Mouse (Mus musculus): ENCODE data around the gene Tspan1. TPM values are rescaled to one million over a fixed set of nuclear protein-coding genes. Genes with fewer than 3 reads are reported as not detected.

Tspan1 gene
- total RNA-seq (2014; rRNA removed), result 0.09 TPM in 1 of 2 replicates, not detected in the other
- 0.27 TPM in 1 of 2 replicates, not detected in the other for polyA plus RNA-seq (2012; rRNA removed)

- Histone ChIP-seq H3K27me3 (ENCODE audit: control insufficient read depth, insufficient read depth, low read length) (no peaks in the 10 kb centered on the region), H3K4me1 (ENCODE audit: control insufficient read depth, insufficient read depth, low read length) (no peaks in the 10 kb centered on the region), H3K36me3 (ENCODE audit: control insufficient read depth, insufficient read depth, low read length) (no peaks in the 10 kb centered on the region), H3K27ac (replicated peaks; ENCODE audit: insufficient read depth, low read depth, low read length) (no peak within 1 kb of the TSS), H3K4me3 (ENCODE audit: insufficient read depth, low read depth, low read length) (no peak within 1 kb of the TSS), H3K79me2 (ENCODE audit: control insufficient read depth, insufficient read depth, low read length) (no peaks in the 10 kb centered on the region), H3K9ac (ENCODE audit: low read depth, low read length) (no peak within 1 kb of the TSS)
- 31% methylated on average over 7 of the region's 7 CpGs for WGBS
- TF ChIP-seq POLR2A (IDR thresholded peaks at IDR 0.05; ENCODE audit: extremely low read depth, insufficient read depth, low read length), result no peak
- peak; percentile 40; the same call in 1 of the 2 replicates for TF ChIP-seq CTCF (IDR thresholded peaks at IDR 0.05; ENCODE audit: low read depth, low read length)
- DNase-seq (ENCODE audit: extremely low read depth, low read depth, low spot score), result no peak
These were observed at the start of gene Tspan1 for GRCm38 (mm10) chr4:116167404-116167803. Gene Tspan1 (minus strand): TSS chr4:116167601.

GRCm38 (mm10) chr4:116217046-116217445, 49.6 kb upstream of the Tspan1 start:
- Histone ChIP-seq H3K36me3 (ENCODE audit: control insufficient read depth, insufficient read depth, low read length) (no peaks in the 10 kb centered on the region), H3K4me1 (ENCODE audit: control insufficient read depth, insufficient read depth, low read length) (no peaks in the 10 kb centered on the region), H3K27ac (replicated peaks; ENCODE audit: insufficient read depth, low read depth, low read length) (no peak overlapping the region), H3K9ac (ENCODE audit: low read depth, low read length) (no peak overlapping the region), H3K79me2 (ENCODE audit: control insufficient read depth, insufficient read depth, low read length) (no peaks in the 10 kb centered on the region), H3K4me3 (ENCODE audit: insufficient read depth, low read depth, low read length) (no peak overlapping the region), H3K27me3 (ENCODE audit: control insufficient read depth, insufficient read depth, low read length) (no peaks in the 10 kb centered on the region)
- peak; percentile 3 for DNase-seq (ENCODE audit: extremely low read depth, low read depth, low spot score)
- WGBS, result 39% methylated on average over 2 of the region's 2 CpGs
- TF ChIP-seq POLR2A (IDR thresholded peaks at IDR 0.05; ENCODE audit: extremely low read depth, insufficient read depth, low read length) (no peak), CTCF (IDR thresholded peaks at IDR 0.05; ENCODE audit: low read depth, low read length) (no peak)

GRCm38 (mm10) chr4:116215895-116216605, 48.6 kb upstream of the Tspan1 start:
- H3K36me3 ChIP-seq (ENCODE audit: control insufficient read depth, insufficient read depth, low read length), result no peaks in the 10 kb centered on the region
- no peaks in the 10 kb centered on the region for H3K4me1 ChIP-seq (ENCODE audit: control insufficient read depth, insufficient read depth, low read length)
- no peak overlapping the region for H3K27ac ChIP-seq (replicated peaks; ENCODE audit: insufficient read depth, low read depth, low read length)
- no peak overlapping the region for H3K4me3 ChIP-seq (ENCODE audit: insufficient read depth, low read depth, low read length)
- no peak for TF ChIP-seq POLR2A (IDR thresholded peaks at IDR 0.05; ENCODE audit: extremely low read depth, insufficient read depth, low read length)
- no peak for TF ChIP-seq CTCF (IDR thresholded peaks at IDR 0.05; ENCODE audit: low read depth, low read length)
- 96% methylated on average over 2 of the region's 2 CpGs for WGBS
- no peaks in the 10 kb centered on the region for H3K27me3 ChIP-seq (ENCODE audit: control insufficient read depth, insufficient read depth, low read length)
- H3K9ac ChIP-seq (ENCODE audit: low read depth, low read length), result no peak overlapping the region
- DNase-seq (ENCODE audit: extremely low read depth, low read depth, low spot score), result no peak
- H3K79me2 ChIP-seq (ENCODE audit: control insufficient read depth, insufficient read depth, low read length), result no peaks in the 10 kb centered on the region

- WGBS, result 92% methylated on average over 1 of the region's 1 CpGs
- no peak for DNase-seq (ENCODE audit: extremely low read depth, low read depth, low spot score)
- no peak overlapping the region for H3K27ac ChIP-seq (replicated peaks; ENCODE audit: insufficient read depth, low read depth, low read length)
These were observed 41.5 kb upstream of the Tspan1 start for GRCm38 (mm10) chr4:116208891-116209290.

GRCm38 (mm10) chr4:116206531-116206930, 39.1 kb upstream of the Tspan1 start:
- H3K36me3 ChIP-seq (ENCODE audit: control insufficient read depth, insufficient read depth, low read length), result no peaks in the 10 kb centered on the region
- H3K27ac ChIP-seq (replicated peaks; ENCODE audit: insufficient read depth, low read depth, low read length), result no peak overlapping the region
- no peak for TF ChIP-seq CTCF (IDR thresholded peaks at IDR 0.05; ENCODE audit: low read depth, low read length)
- TF ChIP-seq POLR2A (IDR thresholded peaks at IDR 0.05; ENCODE audit: extremely low read depth, insufficient read depth, low read length), result no peak
- no peak overlapping the region for H3K4me3 ChIP-seq (ENCODE audit: insufficient read depth, low read depth, low read length)
- WGBS, result 82% methylated on average over 4 of the region's 4 CpGs
- no peaks in the 10 kb centered on the region for H3K27me3 ChIP-seq (ENCODE audit: control insufficient read depth, insufficient read depth, low read length)
- H3K9ac ChIP-seq (ENCODE audit: low read depth, low read length), result no peak overlapping the region
- no peaks in the 10 kb centered on the region for H3K79me2 ChIP-seq (ENCODE audit: control insufficient read depth, insufficient read depth, low read length)
- no peaks in the 10 kb centered on the region for H3K4me1 ChIP-seq (ENCODE audit: control insufficient read depth, insufficient read depth, low read length)
- no peak for DNase-seq (ENCODE audit: extremely low read depth, low read depth, low spot score)

More at GRCm38 (mm10) chr4:116208891-116209290, 41.5 kb upstream of the Tspan1 start:
- Histone ChIP-seq H3K36me3 (ENCODE audit: control insufficient read depth, insufficient read depth, low read length) (no peaks in the 10 kb centered on the region), H3K27me3 (ENCODE audit: control insufficient read depth, insufficient read depth, low read length) (no peaks in the 10 kb centered on the region), H3K79me2 (ENCODE audit: control insufficient read depth, insufficient read depth, low read length) (no peaks in the 10 kb centered on the region), H3K9ac (ENCODE audit: low read depth, low read length) (no peak overlapping the region), H3K4me3 (ENCODE audit: insufficient read depth, low read depth, low read length) (no peak overlapping the region), H3K4me1 (ENCODE audit: control insufficient read depth, insufficient read depth, low read length) (no peaks in the 10 kb centered on the region)
- TF ChIP-seq CTCF (IDR thresholded peaks at IDR 0.05; ENCODE audit: low read depth, low read length) (no peak), POLR2A (IDR thresholded peaks at IDR 0.05; ENCODE audit: extremely low read depth, insufficient read depth, low read length) (no peak)

GRCm38 (mm10) chr4:116204422-116204821, 37.0 kb upstream of the Tspan1 start:
- 74% methylated on average over 3 of the region's 3 CpGs for WGBS
- TF ChIP-seq CTCF (IDR thresholded peaks at IDR 0.05; ENCODE audit: low read depth, low read length), result no peak
- TF ChIP-seq POLR2A (IDR thresholded peaks at IDR 0.05; ENCODE audit: extremely low read depth, insufficient read depth, low read length), result no peak
- Histone ChIP-seq H3K27ac (replicated peaks; ENCODE audit: insufficient read depth, low read depth, low read length) (no peak overlapping the region), H3K79me2 (ENCODE audit: control insufficient read depth, insufficient read depth, low read length) (no peaks in the 10 kb centered on the region), H3K4me1 (ENCODE audit: control insufficient read depth, insufficient read depth, low read length) (no peaks in the 10 kb centered on the region), H3K4me3 (ENCODE audit: insufficient read depth, low read depth, low read length) (no peak overlapping the region), H3K9ac (ENCODE audit: low read depth, low read length) (no peak overlapping the region), H3K36me3 (ENCODE audit: control insufficient read depth, insufficient read depth, low read length) (no peaks in the 10 kb centered on the region), H3K27me3 (ENCODE audit: control insufficient read depth, insufficient read depth, low read length) (no peaks in the 10 kb centered on the region)
- DNase-seq (ENCODE audit: extremely low read depth, low read depth, low spot score), result no peak
